Mouse (Mus musculus): ENCODE measurements around the gene Wdr66. TPM values are rescaled to one million over a fixed set of nuclear protein-coding genes. Genes with fewer than 3 reads are reported as not detected.

Wdr66 gene
- total and polyA plus RNA-seq, 3 experiments = 1.4 to 3.6 TPM; not detected in 1

DNA sequence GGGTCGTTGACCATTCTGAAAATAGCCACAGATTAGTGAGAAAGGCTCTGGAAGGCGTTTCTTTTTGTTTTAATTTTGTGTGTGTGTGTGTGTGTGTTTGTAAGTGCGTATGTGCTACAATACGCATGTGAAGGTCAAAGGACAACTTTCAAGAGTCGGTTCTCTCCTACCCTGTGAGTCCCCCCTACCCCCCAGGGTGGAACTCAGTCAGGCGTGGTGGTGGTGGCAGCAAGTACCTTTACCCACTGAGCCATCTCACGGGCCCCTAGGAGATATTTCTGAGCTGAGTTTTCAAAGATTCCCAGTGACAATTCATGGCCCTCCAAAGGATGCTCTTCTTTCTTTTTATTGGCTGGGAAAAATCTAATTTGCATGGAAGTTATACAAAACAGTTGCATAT lies 45.9 kb downstream of the Wdr66 start:
- Histone ChIP-seq H3K9ac (ENCODE audit: control insufficient read depth, low read depth, low read length, poor library complexity, severe bottlenecking) (no peak overlapping the region), H3K36me3 (ENCODE audit: control insufficient read depth in 1 of 2, insufficient read depth in 2 of 2, low read length in 2 of 2) (no peaks in the 10 kb centered on the region), H3K9me3 (replicated peaks; ENCODE audit: insufficient read depth, low read length) (no peaks in the 10 kb centered on the region), H3K27me3 (ENCODE audit: control insufficient read depth in 1 of 2, insufficient read depth in 2 of 2, low read length in 2 of 2) (no peaks in the 10 kb centered on the region), H3K4me1 (ENCODE audit: control insufficient read depth in 1 of 2, insufficient read depth in 2 of 2, low read length in 2 of 2) (no peaks in the 10 kb centered on the region), H3K4me3 (ENCODE audit: control insufficient read depth in 1 of 2, insufficient read depth in 1 of 2, low read depth in 2 of 2, low read length in 2 of 2) (no peak overlapping the region), H3K79me2 (ENCODE audit: control insufficient read depth, insufficient read depth, low read length, poor library complexity) (no peaks in the 10 kb centered on the region), H3K27ac (ENCODE audit: control insufficient read depth, low read depth, low read length) (no peak overlapping the region)
- no peak for TF ChIP-seq MAX (IDR thresholded peaks at IDR 0.05; ENCODE audit: low read length)
- no peak for TF ChIP-seq ETS1 (IDR thresholded peaks at IDR 0.05; ENCODE audit: low read depth, low read length)
- DNase-seq (ENCODE audit: low read depth, low spot score) = no peak

DNA sequence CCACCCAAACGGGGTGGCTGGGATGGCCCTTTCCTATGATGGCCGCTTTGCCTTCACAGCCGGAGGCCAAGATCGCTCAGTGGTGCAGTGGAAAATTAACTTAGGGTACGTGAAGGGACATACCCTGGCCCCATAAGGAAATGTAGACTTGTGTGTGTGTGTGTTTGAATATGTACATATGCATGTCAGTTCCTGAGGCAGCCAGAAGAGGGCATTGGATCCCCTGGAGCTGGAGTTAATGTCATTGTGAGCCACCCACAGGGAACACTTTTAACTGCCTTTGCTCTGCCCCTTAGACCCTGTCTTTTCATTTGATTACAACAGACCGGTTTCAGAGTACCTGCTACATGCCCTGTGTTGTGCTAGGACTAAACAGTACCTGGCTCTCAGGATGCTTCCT lies 46.6 kb downstream of the Wdr66 start:
- no peak overlapping the region for H3K27ac ChIP-seq (ENCODE audit: control insufficient read depth, low read depth, low read length)
- TF ChIP-seq CTCF (IDR thresholded peaks at IDR 0.05 in 2 of 3, conservative IDR thresholded peaks at IDR 0.05 in 1 of 3; ENCODE audit: control insufficient read depth in 1 of 3, insufficient read depth in 1 of 3, low read depth in 2 of 3, low read length in 3 of 3, poor library complexity in 1 of 3, severe bottlenecking in 1 of 3) (peak; percentile 42 to 56 (median 46)), SMC3 (IDR thresholded peaks at IDR 0.05; ENCODE audit: low read depth, low read length) (peak; percentile 39), RAD21 (IDR thresholded peaks at IDR 0.05; ENCODE audit: low read depth, low read length) (peak; percentile 17; the same call in 1 of the 2 replicates), ZC3H11A (IDR thresholded peaks at IDR 0.05; ENCODE audit: low read depth, low read length) (no peak)
- no peak overlapping the region for H3K9ac ChIP-seq (ENCODE audit: control insufficient read depth, low read depth, low read length, poor library complexity, severe bottlenecking)
- no peaks in the 10 kb centered on the region for H3K27me3 ChIP-seq (ENCODE audit: control insufficient read depth in 1 of 2, insufficient read depth in 2 of 2, low read length in 2 of 2)
- H3K36me3 ChIP-seq (ENCODE audit: control insufficient read depth in 1 of 2, insufficient read depth in 2 of 2, low read length in 2 of 2) = no peaks in the 10 kb centered on the region
- no peaks in the 10 kb centered on the region for H3K4me1 ChIP-seq (ENCODE audit: control insufficient read depth in 1 of 2, insufficient read depth in 2 of 2, low read length in 2 of 2)
- H3K79me2 ChIP-seq (ENCODE audit: control insufficient read depth, insufficient read depth, low read length, poor library complexity) = no peaks in the 10 kb centered on the region
- peak; percentile 42 for DNase-seq (ENCODE audit: low read depth, low spot score)
- H3K4me3 ChIP-seq (ENCODE audit: control insufficient read depth in 1 of 2, insufficient read depth in 1 of 2, low read depth in 2 of 2, low read length in 2 of 2) = no peak overlapping the region
- H3K9me3 ChIP-seq (replicated peaks; ENCODE audit: insufficient read depth, low read length) = no peaks in the 10 kb centered on the region

DNA sequence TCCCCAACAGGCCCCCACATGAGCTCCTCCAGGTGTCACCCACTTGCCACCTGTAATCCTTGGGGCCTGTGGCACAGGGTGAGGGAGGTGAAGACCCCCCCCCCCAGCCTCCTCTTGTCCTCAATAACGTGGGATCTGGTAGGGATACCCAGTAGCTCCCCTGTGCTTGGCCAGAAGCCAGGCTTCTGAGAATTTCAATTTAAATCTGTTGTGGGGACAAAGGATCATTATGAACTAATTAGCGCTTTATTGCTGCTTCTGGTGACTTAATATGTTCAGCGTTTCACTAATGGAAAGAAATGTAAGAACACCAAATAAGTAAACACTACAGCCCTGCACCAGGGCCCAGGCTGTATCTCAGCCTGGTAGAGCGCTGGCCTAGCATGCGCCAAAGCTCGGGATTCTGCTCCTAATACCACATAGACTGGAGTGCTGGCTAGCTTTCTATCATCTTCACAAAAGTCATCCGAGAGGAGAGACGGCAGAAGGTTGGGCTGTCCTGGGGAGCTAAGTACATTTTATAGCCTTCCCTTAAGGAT lies 48.7 kb downstream of the Wdr66 start:
- no peaks in the 10 kb centered on the region for H3K9me3 ChIP-seq (replicated peaks; ENCODE audit: insufficient read depth, low read length)
- H3K4me3 ChIP-seq (ENCODE audit: control insufficient read depth in 1 of 2, insufficient read depth in 1 of 2, low read depth in 2 of 2, low read length in 2 of 2) = no peak overlapping the region
- no peaks in the 10 kb centered on the region for H3K36me3 ChIP-seq (ENCODE audit: control insufficient read depth in 1 of 2, insufficient read depth in 2 of 2, low read length in 2 of 2)
- no peak for DNase-seq (ENCODE audit: low read depth, low spot score)
- H3K4me1 ChIP-seq (ENCODE audit: control insufficient read depth in 1 of 2, insufficient read depth in 2 of 2, low read length in 2 of 2) = no peaks in the 10 kb centered on the region
- no peak overlapping the region for H3K27ac ChIP-seq (ENCODE audit: control insufficient read depth, low read depth, low read length)
- TF ChIP-seq NELFE (IDR thresholded peaks at IDR 0.05; ENCODE audit: low read depth, low read length) (no peak), CHD1 (IDR thresholded peaks at IDR 0.05; ENCODE audit: low read depth, low read length) (no peak), ZMIZ1 (IDR thresholded peaks at IDR 0.05; ENCODE audit: low read depth, low read length) (no peak), ETS1 (IDR thresholded peaks at IDR 0.05; ENCODE audit: low read depth, low read length) (no peak), SIN3A (IDR thresholded peaks at IDR 0.05; ENCODE audit: low read length) (no peak)
- H3K9ac ChIP-seq (ENCODE audit: control insufficient read depth, low read depth, low read length, poor library complexity, severe bottlenecking) = no peak overlapping the region
- no peaks in the 10 kb centered on the region for H3K27me3 ChIP-seq (ENCODE audit: control insufficient read depth in 1 of 2, insufficient read depth in 2 of 2, low read length in 2 of 2)
- no peaks in the 10 kb centered on the region for H3K79me2 ChIP-seq (ENCODE audit: control insufficient read depth, insufficient read depth, low read length, poor library complexity)
